In genomic region chr6:113669821-113670220, GRCm38 (mm10) we compare ENCODE assay signal across 11 mouse cellular contexts. TPM values are rescaled to one million over a fixed set of nuclear protein-coding genes. Genes with fewer than 3 reads are reported as not detected.
DNase-seq lines count a peak whose midpoint lies in the region; ATAC-seq and TF ChIP-seq lines count a peak whose summit lies in the region.
"Had no signal": no experiment of that assay in that cellular context is flagged by ENCODE, and none has a peak within 500 bp of the region (broad histone marks: within the 10 kb centered on the region; RNA-seq: fewer than 3 reads in every experiment).

No protein-coding gene starts in this region.

- no peaks in the 10 kb centered on the region for H3K27me3 ChIP-seq in heart, embryonic 15.5 days
- H3K27me3 ChIP-seq in heart, embryonic 12.5 days (replicated peaks) = no peaks in the 10 kb centered on the region
- H3K27me3 ChIP-seq in E14TG2a.4 (ENCODE audit: insufficient read depth, low read length) = no peaks in the 10 kb centered on the region
- no peaks in the 10 kb centered on the region for H3K27me3 ChIP-seq in limb, embryonic 10.5 days (ENCODE audit: low read depth, poor library complexity, severe bottlenecking)

- H3K9ac ChIP-seq in heart, embryonic 15.5 days = no peak overlapping the region
- H3K9ac ChIP-seq in heart, embryonic 12.5 days = no peak overlapping the region

- H3K4me2 ChIP-seq in heart, embryonic 15.5 days = no peak overlapping the region
- no peak overlapping the region for H3K4me2 ChIP-seq in heart, embryonic 12.5 days

- 56% methylated on average over 7 of the region's 7 CpGs for WGBS in heart, embryonic 15.5 days
- WGBS in heart, embryonic 12.5 days = 46% methylated on average over 7 of the region's 7 CpGs
- 48% methylated on average over 7 of the region's 7 CpGs for WGBS in limb, embryonic 10.5 days

- no peaks in the 10 kb centered on the region for H3K9me3 ChIP-seq in heart, embryonic 15.5 days (replicated peaks)
- H3K9me3 ChIP-seq in heart, embryonic 12.5 days (replicated peaks) = peaks cover 8% of the 10 kb centered on the region
- H3K9me3 ChIP-seq in E14TG2a.4 (ENCODE audit: low read length) = no peaks in the 10 kb centered on the region
- H3K9me3 ChIP-seq in limb, embryonic 10.5 days (replicated peaks) = no peaks in the 10 kb centered on the region

- DNase-seq in limb, embryonic 10.5 days (ENCODE audit: low spot score) = no peak
- peak; percentile 35 to 58 for DNase-seq in thymus, adult 18-20 months
- DNase-seq in right cerebral cortex, postnatal 10 days (ENCODE audit: low spot score in 2 of 2) = no peak
- DNase-seq in Muller cell, postnatal 12 days (ENCODE audit: inconsistent ontology term) = no peak
- no peak for DNase-seq in testis, postnatal 10 days (ENCODE audit: low spot score)
- DNase-seq: heart, postnatal 10 days; kidney, postnatal 36 days; lung, adult 2 months had no signal

- TF ChIP-seq CTCF in E14TG2a.4 (conservative IDR thresholded peaks at IDR 0.05; ENCODE audit: low read length) = no peak

- H3K36me3 ChIP-seq in heart, embryonic 15.5 days = 0 out of 2 replicates have a peak, but pooled peaks cover 3% of the 10 kb centered on the region
- H3K36me3 ChIP-seq in heart, embryonic 12.5 days = peaks cover 5% of the 10 kb centered on the region
- no peaks in the 10 kb centered on the region for H3K36me3 ChIP-seq in E14TG2a.4 (ENCODE audit: insufficient read depth, low read length)
- H3K36me3 ChIP-seq in limb, embryonic 10.5 days = no peaks in the 10 kb centered on the region

- H3K4me1 ChIP-seq in heart, embryonic 15.5 days (replicated peaks) = peaks cover 18% of the 10 kb centered on the region
- H3K4me1 ChIP-seq in heart, embryonic 12.5 days (replicated peaks) = peaks cover 34% of the 10 kb centered on the region
- H3K4me1 ChIP-seq in E14TG2a.4 (replicated peaks; ENCODE audit: low read depth, low read length) = peaks cover 60% of the 10 kb centered on the region
- H3K4me1 ChIP-seq in limb, embryonic 10.5 days = peaks cover 40% of the 10 kb centered on the region

- no peak; the same call in 1 of the 2 replicates for ATAC-seq in heart, embryonic 15.5 days (replicated peaks; ENCODE audit: insufficient number of reproducible peaks, insufficient read depth, low FRiP score, low read depth)
- ATAC-seq in heart, embryonic 12.5 days (ENCODE audit: insufficient number of reproducible peaks, low FRiP score) = no peak

- H3K27ac ChIP-seq in heart, embryonic 15.5 days = peak overlapping the region; percentile 71
- no peak overlapping the region for H3K27ac ChIP-seq in heart, embryonic 12.5 days (ENCODE audit: poor library complexity, severe bottlenecking)
- H3K27ac ChIP-seq in limb, embryonic 10.5 days = 0 out of 2 replicates have a peak overlapping the region, but pooled peaks have one; percentile 3

- H3K4me3 ChIP-seq in heart, embryonic 15.5 days = no peak overlapping the region
- H3K4me3 ChIP-seq in heart, embryonic 12.5 days = no peak overlapping the region
- H3K4me3 ChIP-seq in E14TG2a.4 (replicated peaks; ENCODE audit: low read length) = peak overlapping the region; percentile 29; the same call in 1 of the 2 replicates
- no peak overlapping the region for H3K4me3 ChIP-seq in limb, embryonic 10.5 days

RNA-seq across cellular contexts. Expression of gene Tatdn2, which starts 27.0 kb away (rescaled TPM):
- polyA plus RNA-seq in heart, embryonic 15.5 days (2015; fragmentation: Nextera tagmentation; extraction: Ambion mirVana) = 0.77 and 0.85 TPM in 2 replicates
- polyA plus RNA-seq in heart, embryonic 12.5 days (2016; fragmentation: Nextera tagmentation; extraction: Ambion mirVana) = 0.87 and 1.1 TPM in 2 replicates
- 0.48 and 0.89 TPM in 2 replicates for polyA plus RNA-seq in limb, embryonic 10.5 days (2016; fragmentation: Nextera tagmentation; extraction: Ambion mirVana)

RNA-seq across cellular contexts. Expression of gene Irak2, which starts 31.6 kb away (rescaled TPM):
- polyA plus RNA-seq in heart, embryonic 15.5 days (2015; fragmentation: Nextera tagmentation; extraction: Ambion mirVana) = 4.7 and 5.6 TPM in 2 replicates
- polyA plus RNA-seq in heart, embryonic 12.5 days (2016; fragmentation: Nextera tagmentation; extraction: Ambion mirVana) = 7.0 and 7.9 TPM in 2 replicates
- 4.5 and 8.0 TPM in 2 replicates for polyA plus RNA-seq in limb, embryonic 10.5 days (2016; fragmentation: Nextera tagmentation; extraction: Ambion mirVana)

RNA-seq across cellular contexts. Expression of gene Vhl, which starts 46.1 kb away (rescaled TPM):
- polyA plus RNA-seq in heart, embryonic 15.5 days (2015; fragmentation: Nextera tagmentation; extraction: Ambion mirVana) = 25.6 and 31.0 TPM in 2 replicates
- 30.3 and 32.7 TPM in 2 replicates for polyA plus RNA-seq in heart, embryonic 12.5 days (2016; fragmentation: Nextera tagmentation; extraction: Ambion mirVana)
- polyA plus RNA-seq in limb, embryonic 10.5 days (2016; fragmentation: Nextera tagmentation; extraction: Ambion mirVana) = 41.4 and 47.7 TPM in 2 replicates

RNA-seq across cellular contexts. Expression of gene Ghrl, which starts 49.9 kb away (rescaled TPM):
- 0.30 TPM in 1 of 2 replicates, not detected in the other for polyA plus RNA-seq in heart, embryonic 15.5 days (2015; fragmentation: Nextera tagmentation; extraction: Ambion mirVana)
- polyA plus RNA-seq in heart, embryonic 12.5 days (2016; fragmentation: Nextera tagmentation; extraction: Ambion mirVana) = 0.46 TPM in 1 of 2 replicates, not detected in the other
- polyA plus RNA-seq in limb, embryonic 10.5 days (2016; fragmentation: Nextera tagmentation; extraction: Ambion mirVana) = not detected in 2 replicates

Comparison
In these comparisons a context has a peak if more than half of its experiments do, and no peak if none do; other contexts are left out.
1. DNase-seq: peak in thymus, adult 18-20 months (2 of 2); none in limb, embryonic 10.5 days (single experiment), right cerebral cortex, postnatal 10 days (0 of 2), Muller cell, postnatal 12 days (single experiment) and testis, postnatal 10 days (single experiment).